Mouse (Mus musculus): ENCODE results near the gene Gm43518. TPM values are rescaled to one million over a fixed set of nuclear protein-coding genes. Genes with fewer than 3 reads are reported as not detected.
A peak's percentile ranks its signal among the peaks of the same experiment; 100 is the strongest.

The Gm43518 gene
- polyA plus RNA-seq, 1 experiment from 2014 or later = 1.0 TPM

GRCm38 (mm10) chr5:123986925-123987324 lies 59.7 kb downstream of the Gm43518 start:
- WGBS = 26% methylated on average over 2 of the region's 2 CpGs
- Histone ChIP-seq H3K4me3 (replicated peaks; ENCODE audit: low read depth, low read length) (no peak overlapping the region), H3K36me3 (ENCODE audit: insufficient read depth, low read length) (0 out of 2 replicates have a peak, but pooled peaks cover 5% of the 10 kb centered on the region), H3K27me3 (ENCODE audit: insufficient read depth, low read length) (no peaks in the 10 kb centered on the region), H3K9me3 (replicated peaks; ENCODE audit: low read length) (no peaks in the 10 kb centered on the region), H3K4me2 (ENCODE audit: low read length) (no peak overlapping the region), H3K27ac (0 out of 2 replicates have a peak overlapping the region, but pooled peaks have one; percentile 13), H3K9ac (ENCODE audit: low read depth, low read length) (no peak overlapping the region), H3K4me1 (replicated peaks; ENCODE audit: insufficient read depth, low read length) (0 out of 2 replicates have a peak, but pooled peaks cover 3% of the 10 kb centered on the region)
- TF ChIP-seq CTCF (IDR thresholded peaks at IDR 0.05; ENCODE audit: low read depth) = no peak
- ATAC-seq (replicated peaks; ENCODE audit: low FRiP score, low read depth) = peak; percentile 18; the same call in 1 of the 2 replicates
- peak; percentile 38 for DNase-seq (ENCODE audit: low spot score)

DNA sequence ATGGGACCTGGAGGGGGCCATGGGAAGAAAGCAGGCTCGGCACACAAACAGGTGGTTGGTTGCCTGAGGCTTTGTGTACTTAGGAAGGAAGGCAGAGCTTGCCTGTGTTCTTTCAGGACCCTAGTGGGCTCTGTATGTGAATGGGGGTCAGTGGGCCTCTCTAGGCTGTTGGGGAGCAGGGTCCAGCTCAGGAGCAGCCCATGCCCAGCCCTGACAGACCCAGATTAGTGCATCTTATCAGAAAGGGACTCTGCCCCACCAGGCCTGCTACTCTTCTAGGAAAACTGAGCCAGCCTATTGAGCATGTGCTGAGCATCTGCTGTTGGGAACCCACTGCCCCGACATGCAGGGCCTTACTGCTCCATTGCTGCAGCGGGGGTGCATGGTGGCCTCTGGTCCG lies 60.3 kb downstream of the Gm43518 start:
- WGBS = 74% methylated on average over 4 of the region's 4 CpGs

More for the DNA sequence above, 60.3 kb downstream of the Gm43518 start:
- no peaks in the 10 kb centered on the region for H3K9me3 ChIP-seq (replicated peaks; ENCODE audit: low read length)
- 0 out of 2 replicates have a peak overlapping the region, but pooled peaks have one; percentile 44 for H3K27ac ChIP-seq
- ATAC-seq (replicated peaks; ENCODE audit: low FRiP score, low read depth) = no peak
- H3K27me3 ChIP-seq (ENCODE audit: insufficient read depth, low read length) = no peaks in the 10 kb centered on the region
- DNase-seq (ENCODE audit: low spot score) = no peak
- H3K4me2 ChIP-seq (ENCODE audit: low read length) = no peak overlapping the region
- 0 out of 2 replicates have a peak, but pooled peaks cover 3% of the 10 kb centered on the region for H3K4me1 ChIP-seq (replicated peaks; ENCODE audit: insufficient read depth, low read length)
- 0 out of 2 replicates have a peak, but pooled peaks cover 6% of the 10 kb centered on the region for H3K36me3 ChIP-seq (ENCODE audit: insufficient read depth, low read length)
- TF ChIP-seq CTCF (IDR thresholded peaks at IDR 0.05; ENCODE audit: low read depth) = no peak
- H3K4me3 ChIP-seq (replicated peaks; ENCODE audit: low read depth, low read length) = no peak overlapping the region
- H3K9ac ChIP-seq (ENCODE audit: low read depth, low read length) = no peak overlapping the region

Other genes starting within 250 kb of the Gm43518 start
- 21.6 and 26.8 TPM in 2 replicates for gene Clip1, start 242.8 kb upstream of the Gm43518 start, polyA plus RNA-seq (2015; fragmentation: Nextera tagmentation; extraction: Ambion mirVana)
- 59.1 and 63.8 TPM in 2 replicates for gene Zcchc8, start 206.3 kb upstream of the Gm43518 start, polyA plus RNA-seq (2015; fragmentation: Nextera tagmentation; extraction: Ambion mirVana)
- 117 and 120 TPM in 2 replicates for gene Rsrc2, start 178.0 kb upstream of the Gm43518 start, polyA plus RNA-seq (2015; fragmentation: Nextera tagmentation; extraction: Ambion mirVana)
- gene Kntc1, start 177.7 kb upstream of the Gm43518 start, polyA plus RNA-seq (2015; fragmentation: Nextera tagmentation; extraction: Ambion mirVana) = 9.4 and 10.7 TPM in 2 replicates
- gene Hcar2, start 61.9 kb upstream of the Gm43518 start, polyA plus RNA-seq (2015; fragmentation: Nextera tagmentation; extraction: Ambion mirVana) = 0.15 TPM in 1 of 2 replicates, not detected in the other
- 3.3 and 3.6 TPM in 2 replicates for gene Hcar1, start 47.4 kb upstream of the Gm43518 start, polyA plus RNA-seq (2015; fragmentation: Nextera tagmentation; extraction: Ambion mirVana)
- gene Denr, start 20.2 kb upstream of the Gm43518 start, polyA plus RNA-seq (2015; fragmentation: Nextera tagmentation; extraction: Ambion mirVana) = 128 and 133 TPM in 2 replicates
- gene Ccdc62, start 3.3 kb downstream of the Gm43518 start, polyA plus RNA-seq (2015; fragmentation: Nextera tagmentation; extraction: Ambion mirVana) = 6.4 and 7.1 TPM in 2 replicates
- gene Hip1r, start 46.2 kb downstream of the Gm43518 start, polyA plus RNA-seq (2015; fragmentation: Nextera tagmentation; extraction: Ambion mirVana) = 24.8 and 28.4 TPM in 2 replicates
- gene Vps37b, start 104.9 kb downstream of the Gm43518 start, polyA plus RNA-seq (2015; fragmentation: Nextera tagmentation; extraction: Ambion mirVana) = 30.7 and 31.7 TPM in 2 replicates
- 3.3 TPM in 2 replicates for gene Abcb9, start 168.4 kb downstream of the Gm43518 start, polyA plus RNA-seq (2015; fragmentation: Nextera tagmentation; extraction: Ambion mirVana)
- 30.3 and 31.6 TPM in 2 replicates for gene Ogfod2, start 184.9 kb downstream of the Gm43518 start, polyA plus RNA-seq (2015; fragmentation: Nextera tagmentation; extraction: Ambion mirVana)
- gene Arl6ip4, start 188.7 kb downstream of the Gm43518 start, polyA plus RNA-seq (2015; fragmentation: Nextera tagmentation; extraction: Ambion mirVana) = 103 TPM in 2 replicates